Mouse (Mus musculus): Measurements from ENCODE around the gene U90926.

DNA sequence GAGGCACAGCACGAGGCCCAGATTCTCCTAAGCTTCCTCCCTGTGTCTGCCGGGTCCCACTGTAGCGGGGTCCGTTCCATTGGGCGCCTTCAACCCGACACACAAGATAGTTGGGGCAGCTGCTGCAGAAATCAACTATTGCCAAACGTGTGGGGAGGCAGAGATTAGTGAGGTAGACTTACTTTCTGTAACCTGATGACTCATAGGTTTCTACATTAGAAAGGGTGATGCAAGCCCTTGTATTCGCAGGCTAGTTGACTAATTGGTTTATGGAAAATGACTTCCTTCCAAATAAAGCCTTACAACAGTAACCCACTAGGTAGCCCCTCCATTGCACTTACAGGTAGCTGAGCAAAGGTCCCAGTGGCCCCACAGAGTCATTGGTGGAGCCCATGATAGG, 47.4 kb upstream of the U90926 start:
- TF ChIP-seq CTCF (IDR thresholded peaks at IDR 0.05) (no peak), EP300 (IDR thresholded peaks at IDR 0.05) (no peak)

Measured in lung, postnatal 0 days (tissue).